Mouse (Mus musculus) urinary bladder, postnatal 36 days (tissue): ENCODE results near the gene Umad1.

Experiments used
- DNase-seq, 2 experiments: peaks; one replicate each; pipeline ENCODE4 v3.0.0; 2022; ENCODE audit warnings: low spot score in 2 of 2, mixed read lengths in 1 of 2

Umad1 gene

DNA sequence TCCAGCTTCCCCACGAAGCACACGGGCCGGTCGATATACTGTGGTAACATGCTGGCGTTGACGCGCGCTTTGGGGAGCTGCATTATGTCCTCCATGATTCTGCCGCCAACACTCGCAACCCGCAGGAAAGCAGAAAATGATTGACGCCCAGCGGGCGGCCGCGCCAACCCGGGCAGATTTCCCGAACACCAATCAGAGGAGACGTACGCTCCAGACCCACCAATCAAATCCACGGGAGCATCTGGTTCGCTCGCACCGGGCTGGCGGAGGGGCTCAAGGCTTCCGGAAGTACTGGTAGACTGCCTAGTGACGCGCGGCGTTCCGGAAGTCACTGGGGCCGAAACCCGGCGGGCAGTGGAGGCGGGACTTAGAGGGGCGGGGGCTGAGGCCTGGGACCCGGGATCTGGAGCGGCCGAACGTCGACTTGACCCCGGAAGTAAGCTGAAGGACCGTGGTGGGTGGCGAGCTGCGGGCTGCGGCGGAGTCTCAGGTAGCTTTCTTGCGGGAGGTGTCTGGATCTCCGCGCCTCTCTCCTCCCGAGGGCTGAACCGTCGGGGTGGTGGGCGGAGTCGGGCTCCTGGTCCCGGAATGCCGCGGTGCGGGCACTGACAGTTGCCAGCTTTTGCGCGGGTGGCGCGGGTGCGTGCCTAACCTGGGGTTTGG, at the start of gene Umad1, which contains the start of the genes Rpa3 and Gm45062:
Gene Umad1 (plus strand): TSS at position 285 of the 663 bp plus-strand sequence.
Gene Rpa3 (minus strand): TSS at position 170 of the 663 bp plus-strand sequence.
Gene Gm45062 (plus strand): TSS at position 447 of the 663 bp plus-strand sequence.
- peak; percentile 94 to 98 for DNase-seq

DNA sequence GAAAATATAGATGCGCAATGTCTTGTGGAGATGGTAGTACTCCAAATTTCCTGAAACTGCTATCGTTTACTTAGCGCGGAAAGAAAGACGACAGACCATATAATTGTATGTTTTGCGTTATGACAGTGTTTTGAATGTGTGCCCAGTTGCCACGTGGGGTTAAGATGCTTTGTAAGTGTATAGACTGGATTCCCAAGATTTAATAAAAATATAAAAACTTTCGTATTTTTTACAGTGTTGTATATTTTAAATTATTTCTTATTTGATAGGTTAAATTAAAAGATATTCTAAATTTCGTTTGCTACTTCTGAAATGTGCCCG, 49.3 kb upstream of the Umad1 start:
- DNase-seq, result no peak

DNA sequence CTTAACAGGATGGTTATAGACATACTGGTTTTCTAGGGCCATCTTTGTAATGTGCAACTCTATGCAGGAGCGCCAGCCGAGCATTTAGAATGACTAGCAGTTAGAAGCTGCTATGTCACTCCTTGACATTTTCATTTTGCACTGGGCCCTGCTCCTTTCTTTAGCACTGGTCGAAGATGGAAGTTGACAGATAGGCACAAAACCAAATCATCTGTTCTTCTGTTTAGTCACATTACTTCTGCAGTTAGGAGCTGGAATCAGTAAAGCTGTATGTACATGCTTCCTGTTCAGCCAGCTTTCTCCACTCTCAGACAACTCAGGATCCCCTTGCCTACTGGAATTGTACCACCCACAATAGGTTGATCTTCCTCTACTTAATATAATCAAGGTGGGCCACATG, 48.4 kb upstream of the Umad1 start:
- DNase-seq, result no peak

DNA sequence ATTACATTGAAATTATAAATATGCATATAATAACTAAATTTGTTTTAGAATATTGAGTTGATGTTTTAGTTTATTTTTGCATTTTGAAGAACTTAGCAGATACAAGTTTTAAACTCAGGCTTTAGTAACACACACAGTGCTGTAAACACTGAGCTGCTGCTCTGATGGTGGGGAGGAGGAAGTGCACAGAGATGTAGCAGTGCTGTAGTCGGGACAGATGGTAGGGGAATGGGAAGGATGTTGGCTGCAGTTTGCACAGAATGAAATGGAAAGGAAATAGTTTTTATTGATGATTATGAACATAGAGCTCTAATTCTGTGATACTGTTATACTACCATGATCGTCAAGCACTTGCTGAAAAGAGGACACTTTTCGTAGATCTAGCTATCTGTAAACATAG, 32.1 kb upstream of the Umad1 start:
- no peak for DNase-seq

DNA sequence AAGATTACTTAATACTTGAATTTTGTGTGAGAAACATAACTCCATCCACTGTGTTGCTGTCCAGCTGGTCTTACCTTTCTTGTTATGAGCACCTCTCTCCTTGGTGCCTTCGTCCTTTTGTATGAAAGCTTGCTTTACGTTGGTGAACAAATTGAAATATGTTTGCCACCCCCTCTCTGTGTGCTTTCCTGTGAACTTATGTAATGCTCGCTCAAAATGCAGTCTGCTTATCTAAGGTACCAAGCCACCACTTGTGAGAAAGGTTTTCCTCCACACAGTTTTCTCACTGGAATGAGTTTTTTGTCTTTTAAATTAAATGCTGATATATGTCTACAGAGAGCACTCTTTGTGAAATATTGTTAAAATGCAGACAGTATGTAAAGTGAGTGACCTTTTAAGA, 30.5 kb upstream of the Umad1 start:
- DNase-seq, result no peak

DNA sequence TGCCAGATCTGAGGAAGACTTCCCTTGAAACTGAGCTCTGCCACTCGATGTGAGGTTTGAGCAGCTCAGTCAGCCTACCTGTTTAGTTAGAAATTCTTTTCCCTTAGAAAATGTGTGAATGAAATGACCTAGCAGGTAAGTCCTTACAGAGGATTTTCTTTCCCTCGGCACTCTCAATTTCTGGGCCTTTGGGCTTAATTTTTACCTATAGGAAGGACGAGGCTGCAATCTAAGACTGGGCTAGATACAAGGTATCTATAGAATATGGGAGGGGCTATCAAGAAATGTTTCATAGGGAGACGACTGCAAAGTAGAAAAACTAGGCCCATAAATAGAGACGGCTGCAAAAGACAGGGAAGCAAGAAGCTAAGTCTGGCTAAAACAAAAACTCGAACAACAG, 772 bp upstream of the Umad1 start:
- DNase-seq, result no peak

DNA sequence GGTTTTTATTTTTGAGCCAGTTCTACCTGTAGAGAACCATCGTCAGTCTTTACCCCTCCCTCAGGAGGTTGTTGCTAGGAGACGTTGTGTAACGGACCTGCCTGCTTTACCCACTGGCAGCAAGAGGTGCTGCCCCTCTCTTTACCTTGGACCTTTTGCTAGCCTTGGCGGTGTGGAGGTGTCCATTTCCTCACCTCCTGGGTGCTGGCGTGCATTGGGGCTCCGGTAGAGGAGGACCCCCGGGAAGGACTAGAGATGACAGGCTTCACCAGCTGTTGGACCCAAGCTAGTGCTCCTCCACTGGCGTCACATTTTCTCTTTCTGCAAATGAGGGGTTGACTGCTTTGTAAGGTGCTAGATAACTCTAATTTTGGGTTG, 568 bp downstream of the Umad1 start:
- DNase-seq, result no peak

DNA sequence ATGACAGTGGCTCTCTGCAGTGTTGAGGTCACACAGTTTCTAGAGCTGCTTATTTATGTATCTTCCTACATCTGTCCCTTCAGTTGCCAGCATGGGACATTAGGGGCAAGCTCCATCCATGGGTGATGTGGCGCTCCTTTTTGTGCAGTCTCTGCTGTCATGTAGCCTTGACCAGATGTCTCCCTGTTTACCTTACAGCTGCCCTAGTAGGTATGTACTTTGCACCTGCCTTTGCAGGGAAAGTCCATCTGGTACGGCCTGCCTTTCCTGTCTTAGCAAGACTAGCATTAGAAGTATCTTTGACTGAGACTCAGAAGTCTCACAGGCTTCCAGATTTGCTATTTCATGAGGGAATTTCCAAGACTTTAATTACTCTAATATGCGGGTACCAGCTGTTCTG, 12.0 kb downstream of the Umad1 start:
- no peak for DNase-seq

DNA sequence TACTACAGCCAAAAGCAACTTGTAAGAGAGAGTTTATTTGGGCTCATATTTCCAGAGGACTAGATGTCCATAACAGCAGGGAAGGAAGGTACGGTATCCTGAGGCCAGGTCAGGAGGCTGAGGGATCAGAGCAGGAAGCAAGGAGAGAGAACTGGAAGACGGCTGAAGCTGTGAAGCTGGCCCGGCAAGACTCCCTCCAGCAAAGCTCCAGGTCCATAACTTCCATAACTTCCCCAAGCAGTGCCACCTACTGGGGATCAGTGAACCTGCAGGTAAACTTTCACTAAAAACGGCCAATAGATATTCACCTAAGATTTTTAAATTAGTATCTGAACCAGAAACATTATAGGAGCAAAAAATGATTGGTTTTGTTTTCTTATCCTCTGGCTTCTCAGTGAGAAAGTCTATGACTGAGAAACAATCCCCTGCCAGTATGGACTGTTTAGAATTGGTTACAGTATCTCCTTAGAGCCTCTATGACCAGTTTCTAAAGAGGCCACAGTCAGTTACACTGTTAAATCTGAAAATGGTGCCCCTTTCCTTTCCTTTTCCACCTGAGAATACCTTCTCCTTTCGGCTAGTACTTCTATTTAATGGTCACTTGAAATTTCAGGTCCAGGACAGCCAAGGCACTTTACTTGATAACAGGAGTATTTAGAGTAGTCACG, 15.4 kb downstream of the Umad1 start:
- DNase-seq, result peak; percentile 29 to 44

DNA sequence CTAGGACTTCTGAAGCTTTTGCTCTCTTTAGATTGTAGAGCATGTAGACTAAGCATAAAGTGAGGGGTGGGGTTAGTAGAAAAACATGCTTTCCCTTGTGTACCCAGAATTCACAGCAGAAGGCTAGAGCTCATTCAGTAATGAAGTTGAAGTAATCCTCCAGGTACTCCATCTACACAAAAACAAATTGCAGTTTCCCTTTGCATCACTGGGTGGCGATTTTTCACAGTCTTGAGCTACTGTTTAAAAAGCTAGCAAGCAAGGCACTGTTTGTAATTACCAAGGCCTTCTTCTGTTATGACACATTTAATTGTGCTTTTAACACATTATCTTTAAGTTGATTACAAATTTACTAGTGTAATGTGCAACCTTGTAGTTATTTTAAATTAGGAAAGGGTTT, 16.0 kb downstream of the Umad1 start:
- DNase-seq, result peak; percentile 62 to 66

DNA sequence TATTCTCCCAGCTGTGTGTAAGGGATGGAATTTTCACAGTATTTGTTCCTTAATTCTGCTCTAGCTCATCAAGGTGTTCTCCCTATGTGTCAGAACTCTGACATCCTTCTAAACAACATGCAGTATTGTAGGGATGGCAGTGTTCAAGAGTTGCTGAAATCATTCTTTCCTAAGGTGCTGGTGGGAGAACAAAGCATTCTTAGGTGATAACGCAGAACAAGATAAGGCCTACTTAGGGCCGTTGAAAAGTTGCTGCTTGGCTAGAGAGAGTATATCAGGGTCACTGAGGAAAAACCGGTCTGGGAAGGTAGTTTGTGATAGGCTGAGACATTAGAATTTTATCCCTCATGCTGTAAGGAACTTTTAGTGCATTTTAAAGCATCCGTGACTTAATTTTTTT, 17.3 kb downstream of the Umad1 start:
- no peak for DNase-seq

DNA sequence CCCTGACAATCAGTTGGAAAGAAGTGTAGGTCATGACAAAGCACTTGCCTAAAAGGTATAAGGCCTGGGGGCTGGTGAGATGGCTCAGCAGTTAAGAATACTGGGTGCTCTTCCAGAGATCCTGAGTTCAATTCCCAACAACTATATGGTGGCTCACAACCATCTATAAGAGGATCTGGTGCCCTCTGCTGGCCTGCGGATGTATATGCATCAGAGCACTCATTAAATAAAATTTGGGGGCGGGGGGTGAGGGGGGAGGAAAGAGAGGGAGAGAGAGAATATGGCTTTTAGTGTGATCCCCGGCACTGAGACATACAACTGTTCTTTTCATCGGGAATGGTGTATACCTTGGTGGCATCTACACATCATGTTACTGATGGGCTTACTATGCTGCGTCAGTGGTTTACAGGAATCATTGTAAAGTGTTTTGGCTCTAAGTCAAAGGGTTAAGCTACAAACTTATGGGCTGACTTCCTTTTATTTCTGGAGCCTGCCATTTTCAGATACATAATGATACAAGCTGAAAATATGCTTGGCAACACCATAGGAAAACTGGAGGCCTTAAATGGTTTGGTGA, 19.4 kb downstream of the Umad1 start:
- DNase-seq, result no peak

DNA sequence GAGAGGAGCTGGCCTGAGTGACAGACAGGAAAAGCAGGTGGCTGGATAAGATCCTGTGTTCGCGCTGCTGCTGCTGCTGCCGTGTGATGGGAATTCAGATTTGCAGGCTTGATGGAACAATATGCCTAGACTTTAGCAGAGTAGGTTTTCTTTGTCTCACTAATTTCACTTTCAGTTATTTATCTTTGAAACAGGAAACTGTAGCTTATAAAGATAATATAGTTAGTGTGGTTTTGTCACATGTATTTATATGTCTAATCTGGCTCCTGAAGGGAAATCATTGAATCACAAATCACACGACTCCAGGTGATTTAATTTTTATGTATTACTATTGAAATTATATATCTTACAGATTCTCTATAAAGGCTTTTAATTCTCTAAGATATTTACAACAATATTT, 24.2 kb downstream of the Umad1 start:
- DNase-seq, result no peak

DNA sequence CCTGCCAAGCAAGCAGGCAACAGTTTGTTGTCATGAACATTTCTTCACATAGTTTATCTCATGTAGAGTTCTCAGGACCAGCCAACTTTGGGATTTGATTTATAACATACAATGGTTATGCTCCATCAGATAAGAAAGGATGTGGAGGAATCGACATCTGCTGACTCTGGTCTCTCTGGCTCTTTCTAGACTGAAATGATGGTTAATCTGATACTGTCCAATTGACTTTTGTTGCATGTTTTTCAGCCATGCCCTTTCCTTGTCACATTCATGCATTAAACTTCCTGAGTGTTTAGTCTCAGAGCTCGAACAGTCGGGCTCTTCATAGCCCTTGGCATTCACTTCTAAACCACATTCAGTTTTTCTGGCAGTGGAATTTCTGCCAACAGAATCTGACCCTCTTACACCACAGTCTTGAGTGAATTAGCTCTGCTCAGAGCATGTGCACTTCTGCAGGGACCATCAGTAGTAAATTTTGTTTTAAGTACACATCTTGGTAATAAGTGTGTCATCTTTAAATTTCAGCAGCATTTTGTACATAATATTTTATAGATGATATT, 26.4 kb downstream of the Umad1 start:
- DNase-seq, result no peak

DNA sequence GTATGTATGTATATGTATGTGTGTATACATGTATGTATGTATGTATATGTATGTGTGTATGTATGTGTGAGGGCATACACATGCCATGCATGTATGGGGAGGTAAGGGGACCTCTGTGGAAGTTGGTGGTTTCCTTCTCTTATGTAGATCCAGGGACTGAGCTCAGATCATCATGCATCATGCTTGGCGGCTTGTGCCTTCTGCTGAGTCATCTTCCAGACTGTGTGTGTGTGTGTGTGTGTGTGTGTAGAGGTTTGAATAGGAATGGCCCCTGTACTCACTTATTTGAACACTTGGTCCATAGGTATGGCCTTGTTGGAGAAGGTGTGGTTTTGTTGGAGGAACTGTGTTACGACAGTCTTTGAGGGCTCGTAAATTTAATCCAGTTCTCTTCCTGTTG, 27.1 kb downstream of the Umad1 start:
- no peak for DNase-seq

DNA sequence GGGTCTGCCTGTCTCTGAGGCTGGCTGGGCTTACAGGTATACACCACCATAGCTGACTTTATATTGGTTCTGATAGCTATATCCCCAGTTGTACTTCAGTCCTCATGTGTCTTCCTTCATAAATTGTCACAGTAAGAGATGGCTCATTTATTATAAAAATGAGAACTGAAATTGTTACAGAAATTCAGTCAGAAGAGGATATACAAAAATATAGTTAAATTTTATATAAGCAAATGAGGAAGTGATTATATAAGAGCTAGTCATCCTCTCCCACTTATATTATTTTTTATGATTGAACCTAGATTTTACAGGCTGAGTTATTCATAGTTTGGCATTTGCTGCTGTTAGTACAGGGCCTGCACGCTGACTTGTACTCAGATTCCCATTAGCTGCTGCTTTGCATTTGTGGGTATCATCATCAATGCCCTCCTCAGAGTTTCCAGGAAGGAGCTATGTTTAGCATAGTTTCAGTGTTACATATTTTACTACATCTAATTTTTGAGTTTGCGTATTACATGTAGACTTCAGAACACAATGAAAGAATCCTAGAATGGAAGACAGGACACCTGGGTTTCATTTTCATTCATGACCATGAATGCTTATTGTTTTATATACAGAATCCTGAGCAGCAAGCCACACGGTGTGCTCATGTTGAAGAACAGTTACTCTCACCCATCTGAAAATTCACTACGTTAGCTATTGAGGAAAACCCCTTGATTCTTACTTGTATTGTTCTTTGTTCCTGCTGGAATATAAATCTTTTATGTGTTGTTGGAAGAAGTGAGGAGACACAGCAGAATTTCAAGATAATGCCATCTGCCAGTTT, 29.9 kb downstream of the Umad1 start:
- DNase-seq, result no peak

DNA sequence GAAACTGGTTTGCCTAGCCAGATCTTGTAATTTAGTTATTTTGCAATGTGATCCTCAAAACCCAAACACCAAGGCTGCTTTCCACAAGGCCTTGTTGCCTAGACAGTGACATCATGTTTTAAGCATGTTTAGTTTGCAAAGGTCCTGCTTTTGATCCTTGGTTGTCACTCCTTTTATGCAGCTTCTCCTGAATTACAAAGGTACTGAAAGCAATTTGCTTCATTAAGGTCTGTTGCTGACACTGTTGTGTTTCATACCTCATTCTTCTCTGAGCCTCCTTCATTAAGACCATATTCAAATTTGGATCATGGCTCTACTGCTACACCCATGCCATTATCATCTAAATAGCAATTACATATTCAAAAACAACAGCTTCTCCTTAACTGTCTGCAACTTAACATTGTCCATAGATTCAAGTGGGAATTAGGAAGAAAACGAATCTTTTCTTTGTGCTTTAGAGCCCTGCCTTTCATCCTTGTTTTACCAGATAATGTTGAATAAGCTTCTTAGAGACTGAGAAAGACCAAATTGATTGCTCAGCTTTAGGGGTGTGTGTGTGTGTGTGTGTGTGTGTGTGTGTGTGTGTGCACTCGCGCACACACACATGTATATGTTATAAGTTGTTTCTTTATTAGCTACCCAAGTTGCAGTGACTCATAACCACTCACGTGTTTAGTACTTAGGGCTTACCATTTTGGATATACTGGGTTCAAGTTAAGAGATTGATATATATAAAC, 35.1 kb downstream of the Umad1 start:
- DNase-seq, result no peak

DNA sequence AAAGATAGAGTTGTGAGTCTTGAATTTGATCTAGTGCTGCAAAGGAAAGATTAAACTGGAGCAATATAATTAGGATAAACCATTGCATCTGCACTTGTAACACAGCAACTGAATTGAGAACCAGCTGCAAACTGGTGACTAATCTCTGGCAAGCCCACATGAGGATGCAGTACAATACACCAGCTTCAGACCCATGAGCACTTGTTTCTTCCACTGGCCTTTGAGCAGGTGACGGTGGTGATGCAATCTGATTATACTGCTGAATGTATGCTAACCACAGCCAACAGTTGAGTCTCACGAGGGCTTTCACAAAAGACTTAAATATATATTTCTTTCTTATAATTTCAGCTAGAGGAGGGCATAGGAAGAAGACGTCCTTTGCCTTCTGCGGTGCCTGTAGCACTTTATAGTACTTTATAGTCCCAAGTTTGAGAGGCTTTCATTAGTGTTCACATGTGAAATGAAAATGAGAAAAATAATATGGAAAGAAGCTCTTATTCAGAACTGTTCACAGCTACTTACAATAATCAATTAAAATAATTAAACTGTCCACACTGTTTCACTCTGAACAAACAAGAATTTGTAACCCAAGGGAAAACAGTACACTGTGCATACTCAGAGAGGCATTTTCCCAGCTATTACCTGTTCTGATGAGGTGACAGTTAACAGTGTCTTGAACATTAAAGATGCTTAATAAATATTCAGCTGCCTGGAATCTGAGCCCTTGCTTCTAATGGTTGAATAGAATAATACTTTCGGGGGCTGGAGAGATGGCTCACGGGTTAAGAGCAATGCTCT, 40.2 kb downstream of the Umad1 start:
- no peak for DNase-seq

DNA sequence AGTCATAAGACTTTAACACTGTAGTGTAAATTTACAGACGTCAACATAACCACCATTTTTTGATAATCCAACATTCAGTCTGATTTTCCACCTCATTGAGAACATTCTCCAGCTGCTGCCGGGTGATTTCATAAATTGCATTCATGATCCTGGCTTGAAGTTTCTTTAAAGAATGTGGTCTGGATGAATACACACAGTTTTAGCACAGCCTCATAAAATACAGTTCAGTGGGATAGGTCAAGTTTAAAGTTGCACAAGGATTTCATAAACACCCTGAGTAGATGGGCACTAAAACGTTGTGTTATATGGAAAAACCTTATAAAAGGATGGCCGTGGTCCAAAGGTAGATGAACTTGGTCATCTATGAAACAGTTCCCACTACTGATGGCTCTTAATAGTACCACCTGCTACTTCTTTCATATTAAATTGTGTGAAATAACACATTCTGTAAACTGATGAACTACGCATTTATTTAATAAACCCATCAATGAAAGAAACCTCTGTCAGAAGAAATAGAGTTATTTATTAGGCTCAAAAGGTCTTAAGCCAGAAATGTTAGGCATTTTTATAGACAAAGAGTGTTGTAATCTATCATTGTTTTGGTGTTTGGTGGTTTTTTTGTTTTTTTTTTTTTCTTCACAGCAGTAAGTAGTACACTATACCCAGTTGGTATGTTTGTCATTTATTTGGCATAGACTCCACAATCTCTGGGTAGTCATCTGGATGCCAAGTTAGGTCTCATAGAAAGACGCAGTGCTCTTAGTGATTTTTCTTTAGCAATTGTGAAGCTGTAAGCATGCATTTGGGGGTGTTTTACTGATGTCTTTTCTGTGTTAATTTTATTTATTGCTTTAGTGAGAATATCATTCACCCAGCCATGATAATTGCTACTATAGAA, 49.0 kb downstream of the Umad1 start:
- DNase-seq, result no peak

DNA sequence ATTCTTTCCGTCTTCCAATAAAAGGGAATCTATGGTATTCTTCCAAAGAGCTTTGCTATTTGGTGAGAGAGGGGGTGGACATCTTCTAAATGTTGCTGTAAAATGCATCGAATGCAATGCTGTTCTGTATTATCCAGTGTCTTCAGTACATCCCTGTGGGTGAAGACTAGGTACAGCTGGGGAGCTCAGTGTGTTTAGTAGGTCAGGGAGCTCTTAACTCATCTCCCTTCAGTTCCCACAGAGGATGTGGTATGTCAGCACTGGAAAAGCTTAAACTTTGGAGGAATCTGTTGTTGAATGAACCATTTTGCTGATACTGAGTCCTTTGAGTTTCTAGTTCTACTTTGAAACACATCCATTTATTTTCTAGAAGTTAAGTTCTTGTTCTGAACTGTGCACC, 53.5 kb downstream of the Umad1 start:
- DNase-seq, result no peak
